Mouse (Mus musculus): ENCODE results near the gene Slc1a2.

Gene Slc1a2

GRCm38 (mm10) chr2:102658163-102658660, at the start of gene Slc1a2:
TSS of gene Slc1a2 (plus strand) at chr2:102658659.
- peak; percentile 73 to 74 for DNase-seq

DNA sequence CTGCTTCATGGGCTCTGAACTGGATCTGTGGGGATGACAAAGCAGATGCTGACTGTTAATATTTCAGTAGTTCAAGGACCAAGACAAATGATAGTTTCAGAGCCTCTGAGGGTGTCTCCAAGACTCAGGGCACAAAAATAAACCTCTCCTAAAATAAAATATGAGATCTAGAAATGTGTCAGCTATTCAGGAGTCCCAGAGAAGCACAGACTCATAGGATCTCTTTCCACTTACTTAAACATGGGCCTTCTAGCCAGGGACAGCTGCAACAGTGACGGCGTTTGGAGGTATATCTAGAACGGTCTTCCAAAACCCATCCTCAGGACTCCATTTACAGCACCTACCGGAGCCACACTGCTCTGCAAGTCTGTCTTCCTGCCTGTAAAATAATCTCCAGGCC, 48.0 kb upstream of the Slc1a2 start:
- no peak for DNase-seq

DNA sequence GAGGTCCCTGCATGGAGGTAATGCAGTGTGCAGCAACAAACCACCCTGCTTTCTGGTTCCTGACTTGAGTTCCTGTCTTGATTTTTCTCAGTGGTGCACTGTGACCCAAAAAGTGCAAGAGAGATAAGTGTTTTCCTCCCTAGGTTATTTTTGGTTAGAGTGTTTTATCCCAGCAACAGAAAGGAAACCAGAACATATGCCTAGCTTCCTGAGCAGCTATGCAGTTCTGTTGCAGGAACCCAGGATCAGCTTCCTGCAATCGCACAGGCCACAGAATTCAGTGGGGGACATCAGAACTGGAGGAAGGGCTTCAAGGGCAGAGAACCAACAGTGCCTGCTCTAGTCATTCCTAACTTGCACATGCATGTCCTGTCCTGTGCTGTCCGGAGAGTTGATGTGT, 41.8 kb upstream of the Slc1a2 start:
- no peak for DNase-seq

GRCm38 (mm10) chr2:102620744-102621429, 37.6 kb upstream of the Slc1a2 start:
- no peak for DNase-seq

- peak; percentile 33 to 52 for DNase-seq
These were observed 36.3 kb upstream of the Slc1a2 start for GRCm38 (mm10) chr2:102622176-102622575.

GRCm38 (mm10) chr2:102622943-102623342, 35.5 kb upstream of the Slc1a2 start:
- no peak for DNase-seq

GRCm38 (mm10) chr2:102624538-102624937, 33.9 kb upstream of the Slc1a2 start:
- no peak for DNase-seq

DNA sequence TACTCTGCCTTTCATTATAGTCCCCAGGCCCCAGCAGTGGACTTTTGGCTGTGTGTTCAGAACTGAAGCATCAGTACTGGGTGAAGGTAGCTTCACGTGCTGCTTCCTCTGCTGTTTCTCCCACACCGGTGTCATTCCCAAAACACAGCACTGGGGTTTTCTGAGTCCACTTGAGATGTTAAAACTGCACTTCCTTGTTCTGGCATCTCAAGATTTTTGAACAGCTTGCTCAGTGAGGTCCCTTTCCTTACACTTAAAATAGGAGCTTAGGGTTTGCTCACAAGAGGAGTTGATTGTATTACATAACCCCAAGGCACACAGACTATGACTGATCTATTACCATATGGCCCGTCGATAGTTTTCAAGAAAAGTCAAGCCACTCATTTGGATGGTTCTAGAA, 26.1 kb upstream of the Slc1a2 start:
- no peak for DNase-seq

DNA sequence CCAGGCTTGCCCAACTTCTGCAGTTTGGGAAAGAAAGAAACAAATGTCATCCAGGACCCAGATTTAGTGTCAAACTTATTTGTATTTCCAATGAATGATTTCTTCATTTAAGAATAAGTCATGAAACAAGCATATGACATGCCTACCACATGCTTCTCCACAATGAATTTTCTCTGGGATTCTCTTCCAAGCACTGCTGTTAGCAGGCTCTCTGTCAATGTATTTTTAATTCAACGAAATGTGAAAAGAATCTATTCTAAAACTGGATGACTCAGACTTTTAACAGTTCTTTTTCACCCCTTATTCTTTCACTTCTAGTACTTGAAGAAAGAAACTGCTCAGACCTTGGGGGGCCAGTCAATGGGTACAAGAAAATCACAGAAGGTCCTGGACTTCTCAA, 24.4 kb upstream of the Slc1a2 start:
- DNase-seq = no peak

GRCm38 (mm10) chr2:102635523-102636060, 22.9 kb upstream of the Slc1a2 start:
- peak in 1 of 2 experiments; percentile 25 for DNase-seq

- no peak for DNase-seq
These were observed 22.3 kb upstream of the Slc1a2 start for GRCm38 (mm10) chr2:102636116-102636600.

- no peak for DNase-seq
These were observed 20.3 kb upstream of the Slc1a2 start for GRCm38 (mm10) chr2:102638140-102638539.

DNA sequence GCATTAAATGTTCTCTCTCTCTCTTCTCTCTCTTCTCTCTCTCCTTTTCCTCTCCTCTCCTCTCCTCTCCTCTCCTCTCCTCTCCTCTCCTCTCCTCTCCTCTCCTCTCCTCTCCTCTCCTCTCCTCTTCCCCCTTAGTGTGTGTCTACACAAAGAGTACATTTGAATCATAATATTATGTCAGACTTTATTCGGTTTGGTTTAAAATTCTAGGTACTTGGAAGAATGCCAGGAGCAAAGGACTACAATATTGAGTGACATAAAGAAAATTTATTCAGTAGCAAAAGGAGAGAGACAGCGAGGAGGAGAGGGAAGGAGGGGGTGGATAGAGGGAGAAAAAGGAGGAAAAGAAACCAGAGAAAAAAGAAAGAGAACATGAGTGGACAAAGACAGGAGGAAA, 19.8 kb upstream of the Slc1a2 start:
- DNase-seq = no peak

- peak in 1 of 2 experiments; percentile 58 for DNase-seq
These were observed 9.5 kb upstream of the Slc1a2 start for GRCm38 (mm10) chr2:102648845-102649500.

- no peak for DNase-seq
These were observed 8.1 kb upstream of the Slc1a2 start for GRCm38 (mm10) chr2:102650322-102650721.

DNA sequence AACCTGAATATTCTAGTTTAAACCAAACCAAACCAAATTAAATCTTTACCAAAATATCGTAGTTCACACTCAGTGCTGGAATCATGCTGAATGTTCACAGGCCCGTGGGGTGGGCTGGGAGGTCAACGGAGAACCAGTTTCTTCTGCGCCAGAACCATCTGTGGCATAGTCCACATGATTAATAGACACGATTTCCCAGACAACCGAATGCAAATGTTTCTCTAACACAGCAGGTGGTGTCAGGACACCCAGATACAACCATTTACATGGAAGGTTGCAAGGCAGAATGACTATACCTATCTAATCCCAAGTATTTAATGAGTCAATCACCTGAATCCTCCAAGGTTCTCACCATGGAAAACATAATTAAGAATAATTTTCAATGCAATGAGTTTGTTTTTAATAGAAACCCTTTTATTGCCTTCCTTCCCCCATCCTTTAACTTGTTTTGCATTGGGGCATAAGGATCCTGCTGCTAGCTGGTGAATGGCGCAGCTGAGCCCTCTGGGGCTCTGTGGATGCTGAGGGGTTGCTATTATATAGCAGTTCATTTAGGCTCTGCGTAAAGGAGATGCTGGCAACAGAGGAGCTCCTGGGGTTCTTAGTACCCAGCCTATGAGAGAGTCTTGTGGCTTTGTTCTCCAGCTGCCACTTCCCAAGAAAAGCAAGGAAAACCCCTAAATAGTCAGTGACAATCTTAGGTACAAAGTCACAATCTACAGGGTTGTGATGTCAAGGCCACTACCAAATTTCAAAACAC, 2.3 kb upstream of the Slc1a2 start:
- DNase-seq = peak in 1 of 2 experiments; percentile 25

GRCm38 (mm10) chr2:102657726-102658125, 733 bp upstream of the Slc1a2 start:
- DNase-seq = peak; percentile 72 to 86

- peak; percentile 82 to 85 for DNase-seq
These were observed 432 bp downstream of the Slc1a2 start for GRCm38 (mm10) chr2:102658661-102659520.

DNA sequence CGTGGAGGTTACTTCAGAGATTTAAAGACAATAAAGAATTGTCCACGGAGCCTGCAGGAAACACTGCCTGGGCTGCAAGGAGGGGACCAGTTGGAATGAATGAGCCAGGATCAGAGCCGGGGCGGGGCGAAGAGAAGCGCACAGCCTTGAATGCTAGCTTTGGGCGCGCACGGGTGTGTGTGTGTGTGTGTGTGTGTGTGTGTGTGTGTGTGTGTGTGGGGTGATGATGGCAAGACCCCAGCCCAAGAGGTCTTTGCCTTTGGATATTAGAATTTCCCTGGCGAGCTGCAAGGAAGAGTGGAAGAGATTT, 1.0 kb downstream of the Slc1a2 start:
- peak; percentile 68 to 71 for DNase-seq

GRCm38 (mm10) chr2:102661052-102661451, 2.6 kb downstream of the Slc1a2 start:
- DNase-seq = no peak

GRCm38 (mm10) chr2:102662911-102663310, 4.5 kb downstream of the Slc1a2 start:
- DNase-seq = peak in 1 of 2 experiments; percentile 23

GRCm38 (mm10) chr2:102663339-102663738, 4.9 kb downstream of the Slc1a2 start:
- DNase-seq = peak; percentile 44 to 51

Data from cerebellum, postnatal 10 days (tissue).